Mouse (Mus musculus): ENCODE measurements around the gene Acap2. TPM values are rescaled to one million over a fixed set of nuclear protein-coding genes. Genes with fewer than 3 reads are reported as not detected.

Acap2 gene
- total and polyA plus RNA-seq, 2 experiments from 2014 or later = 10.9 to 26.7 TPM

DNA sequence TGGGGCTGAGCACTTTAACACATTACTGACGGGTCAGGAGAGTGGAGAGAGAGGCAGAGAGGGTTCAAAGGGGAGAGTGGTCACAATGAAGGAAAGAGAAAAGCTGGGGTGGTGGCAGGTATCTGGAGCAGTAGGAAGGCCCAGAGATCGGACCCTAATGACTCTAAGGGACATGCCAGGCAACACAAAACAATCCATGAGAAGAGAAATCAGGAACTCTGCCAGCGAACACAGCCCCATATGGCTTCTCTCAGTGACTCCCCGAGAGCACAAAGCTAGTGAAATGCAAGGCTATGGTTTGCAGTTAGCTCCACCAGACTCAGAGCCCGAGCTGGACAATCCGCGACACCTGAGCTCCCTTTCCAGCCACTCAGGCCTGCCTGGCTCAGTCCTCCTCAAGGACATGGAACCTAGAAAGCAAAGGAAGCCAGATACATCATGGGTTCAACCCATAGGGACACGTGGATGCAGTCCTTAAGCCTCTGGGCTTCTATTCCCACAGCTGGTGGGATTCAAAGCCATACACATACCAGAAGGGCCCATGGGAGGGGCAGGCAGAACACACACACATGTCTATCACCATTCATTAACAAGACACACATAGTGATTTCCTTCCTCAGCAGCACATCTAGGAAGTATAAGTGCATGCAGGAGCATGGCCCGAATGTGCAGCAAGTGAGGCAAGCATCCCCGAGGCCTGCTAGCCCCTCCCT lies 153.7 kb downstream of the Acap2 start:
- no peak for DNase-seq (ENCODE audit: low spot score)
- Histone ChIP-seq H3K4me1 (ENCODE audit: insufficient read depth, low read length) (0 out of 2 replicates have a peak, but pooled peaks cover 2% of the 10 kb centered on the region), H3K9me3 (ENCODE audit: low read length) (no peaks in the 10 kb centered on the region), H3K36me3 (ENCODE audit: insufficient read depth, low read length) (peaks cover 3% of the 10 kb centered on the region; the same call in 1 of the 2 replicates), H3K9ac (replicated peaks; ENCODE audit: low read length, poor library complexity, severe bottlenecking) (no peak overlapping the region), H3K27me3 (ENCODE audit: insufficient read depth, low read length) (no peaks in the 10 kb centered on the region), H3K4me2 (ENCODE audit: low read depth, low read length, poor library complexity, severe bottlenecking) (no peak overlapping the region), H3K4me3 (ENCODE audit: low read depth, low read length) (no peak overlapping the region), H3K27ac (ENCODE audit: low read depth, low read length) (no peak overlapping the region)
- no peak for TF ChIP-seq CTCF (IDR thresholded peaks at IDR 0.05)
- WGBS = 87% methylated on average over 10 of the region's 10 CpGs
- no peak for ATAC-seq (ENCODE audit: low FRiP score)

DNA sequence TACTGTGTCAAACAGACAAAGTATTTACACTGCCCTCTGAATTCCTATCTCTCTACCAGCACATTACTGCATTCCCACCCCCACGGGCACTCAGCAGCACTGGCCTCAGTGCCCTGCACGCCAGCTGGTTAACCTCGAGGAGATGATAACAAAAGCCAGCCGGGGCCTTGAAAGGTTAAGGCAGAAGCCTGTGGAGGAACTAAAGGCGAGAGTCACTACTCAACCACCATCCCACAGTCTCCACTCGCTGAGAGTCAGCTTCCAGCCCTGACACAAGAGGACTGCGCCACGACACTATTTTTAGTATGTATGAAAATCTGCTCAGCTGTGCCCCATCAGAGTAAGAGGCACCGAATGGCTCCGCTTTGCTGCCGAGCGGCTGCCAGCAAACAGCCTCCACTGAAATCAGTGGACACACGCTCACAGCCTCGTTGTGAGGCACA lies 154.8 kb downstream of the Acap2 start:
- Histone ChIP-seq H3K4me2 (ENCODE audit: low read depth, low read length, poor library complexity, severe bottlenecking) (no peak overlapping the region), H3K9ac (replicated peaks; ENCODE audit: low read length, poor library complexity, severe bottlenecking) (no peak overlapping the region), H3K4me1 (ENCODE audit: insufficient read depth, low read length) (0 out of 2 replicates have a peak, but pooled peaks cover 2% of the 10 kb centered on the region), H3K4me3 (ENCODE audit: low read depth, low read length) (no peak overlapping the region), H3K36me3 (ENCODE audit: insufficient read depth, low read length) (peaks cover 3% of the 10 kb centered on the region; the same call in 1 of the 2 replicates), H3K27me3 (ENCODE audit: insufficient read depth, low read length) (no peaks in the 10 kb centered on the region), H3K9me3 (ENCODE audit: low read length) (no peaks in the 10 kb centered on the region), H3K27ac (ENCODE audit: low read depth, low read length) (no peak overlapping the region)
- no peak for ATAC-seq (ENCODE audit: low FRiP score)
- 75% methylated on average over 14 of the region's 14 CpGs for WGBS
- no peak for DNase-seq (ENCODE audit: low spot score)
- no peak for TF ChIP-seq CTCF (IDR thresholded peaks at IDR 0.05)

DNA sequence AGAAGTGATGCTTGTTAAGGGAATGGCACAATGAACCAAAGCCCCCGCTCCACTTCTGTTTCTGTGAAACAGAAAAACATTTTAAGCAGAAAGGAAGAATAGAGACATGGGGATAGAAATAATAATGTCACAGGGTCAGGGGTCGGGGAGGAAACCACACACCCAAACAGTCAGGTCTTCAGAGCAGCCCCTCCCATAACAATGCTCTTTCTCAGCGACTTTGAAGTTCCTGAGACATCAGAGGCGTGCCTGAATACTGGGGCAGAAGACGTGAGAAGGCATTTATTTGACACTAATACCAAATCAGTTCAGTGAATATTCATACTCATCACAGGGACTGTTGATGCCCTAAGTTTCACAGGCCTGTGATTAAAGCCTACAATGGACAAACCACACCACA lies 155.8 kb downstream of the Acap2 start:
- ATAC-seq (ENCODE audit: low FRiP score) (no peak), DNase-seq (ENCODE audit: low spot score) (no peak)
- 50% methylated on average over 5 of the region's 5 CpGs for WGBS
- TF ChIP-seq CTCF (IDR thresholded peaks at IDR 0.05) = no peak
- H3K9me3 ChIP-seq (ENCODE audit: low read length) = no peaks in the 10 kb centered on the region
- H3K36me3 ChIP-seq (ENCODE audit: insufficient read depth, low read length) = peaks cover 3% of the 10 kb centered on the region; the same call in 1 of the 2 replicates
- 0 out of 2 replicates have a peak, but pooled peaks cover 2% of the 10 kb centered on the region for H3K4me1 ChIP-seq (ENCODE audit: insufficient read depth, low read length)
- no peak overlapping the region for H3K9ac ChIP-seq (replicated peaks; ENCODE audit: low read length, poor library complexity, severe bottlenecking)
- no peaks in the 10 kb centered on the region for H3K27me3 ChIP-seq (ENCODE audit: insufficient read depth, low read length)
- H3K4me2 ChIP-seq (ENCODE audit: low read depth, low read length, poor library complexity, severe bottlenecking) = no peak overlapping the region
- H3K27ac ChIP-seq (ENCODE audit: low read depth, low read length) = no peak overlapping the region
- H3K4me3 ChIP-seq (ENCODE audit: low read depth, low read length) = no peak overlapping the region

DNA sequence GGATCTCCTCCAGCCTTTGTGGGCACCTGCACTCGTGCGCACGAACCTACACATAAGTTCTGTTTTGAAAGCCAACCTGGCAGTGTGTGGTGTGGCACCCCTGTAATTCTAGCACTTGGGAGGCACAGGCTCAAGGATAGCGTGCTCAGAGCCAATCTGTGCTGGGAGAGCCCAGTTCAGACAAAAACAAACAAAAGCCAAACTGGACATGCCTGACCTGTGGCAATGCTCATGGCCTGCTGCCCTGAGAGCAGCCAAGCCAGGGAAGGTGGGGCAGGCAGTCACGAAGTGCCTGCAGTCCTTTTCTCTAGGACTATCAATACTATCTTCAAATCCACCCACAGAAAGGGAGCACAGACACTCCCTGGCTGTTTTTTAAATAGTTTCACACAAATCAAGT lies 157.9 kb downstream of the Acap2 start:
- H3K9ac ChIP-seq (replicated peaks; ENCODE audit: low read length, poor library complexity, severe bottlenecking) = no peak overlapping the region
- 93% methylated on average over 5 of the region's 5 CpGs for WGBS

More for the DNA sequence above, 157.9 kb downstream of the Acap2 start:
- ATAC-seq (ENCODE audit: low FRiP score) (no peak), DNase-seq (ENCODE audit: low spot score) (no peak)
- no peak overlapping the region for H3K4me3 ChIP-seq (ENCODE audit: low read depth, low read length)
- no peak for TF ChIP-seq CTCF (IDR thresholded peaks at IDR 0.05)
- H3K9me3 ChIP-seq (ENCODE audit: low read length) = no peaks in the 10 kb centered on the region
- H3K36me3 ChIP-seq (ENCODE audit: insufficient read depth, low read length) = no peaks in the 10 kb centered on the region
- H3K27ac ChIP-seq (ENCODE audit: low read depth, low read length) = no peak overlapping the region
- H3K27me3 ChIP-seq (ENCODE audit: insufficient read depth, low read length) = no peaks in the 10 kb centered on the region
- H3K4me2 ChIP-seq (ENCODE audit: low read depth, low read length, poor library complexity, severe bottlenecking) = no peak overlapping the region
- 0 out of 2 replicates have a peak, but pooled peaks cover 2% of the 10 kb centered on the region for H3K4me1 ChIP-seq (ENCODE audit: insufficient read depth, low read length)

Other genes starting within 250 kb of the Acap2 start
- 34.5 and 42.9 TPM in 2 replicates for gene Xxylt1, start 119.8 kb downstream of the Acap2 start, total RNA-seq (2014; rRNA removed)
- 17.1 and 18.2 TPM in 2 replicates for gene Xxylt1, start 119.8 kb downstream of the Acap2 start, polyA plus RNA-seq (2015; fragmentation: Nextera tagmentation; extraction: Ambion mirVana)
- gene Ppp1r2, start 74.0 kb upstream of the Acap2 start, total RNA-seq (2014; rRNA removed) = 63.2 and 73.3 TPM in 2 replicates
- gene Ppp1r2, start 74.0 kb upstream of the Acap2 start, polyA plus RNA-seq (2015; fragmentation: Nextera tagmentation; extraction: Ambion mirVana) = 98.8 and 101 TPM in 2 replicates
- gene Apod, start 113.6 kb upstream of the Acap2 start, total RNA-seq (2014; rRNA removed) = 79.0 and 97.3 TPM in 2 replicates
- 226 and 252 TPM in 2 replicates for gene Apod, start 113.6 kb upstream of the Acap2 start, polyA plus RNA-seq (2015; fragmentation: Nextera tagmentation; extraction: Ambion mirVana)
- gene Bdh1, start 221.0 kb upstream of the Acap2 start, total RNA-seq (2014; rRNA removed) = 76.8 and 88.1 TPM in 2 replicates
- gene Bdh1, start 221.0 kb upstream of the Acap2 start, polyA plus RNA-seq (2015; fragmentation: Nextera tagmentation; extraction: Ambion mirVana) = 113 and 122 TPM in 2 replicates